In genomic region chr8:11047812-11048211, GRCm38 (mm10) we compare ENCODE assay signal across 27 mouse cellular contexts. TPM values are rescaled to one million over a fixed set of nuclear protein-coding genes. Genes with fewer than 3 reads are reported as not detected.
A peak's percentile ranks its signal among the peaks of the same experiment; 100 is the strongest.
DNase-seq lines count a peak whose midpoint lies in the region; ATAC-seq lines count a peak whose summit lies in the region.
"Had no signal": no experiment of that assay in that cellular context is flagged by ENCODE, and none has a peak within 500 bp of the region (broad histone marks: within the 10 kb centered on the region; RNA-seq: fewer than 3 reads in every experiment).

No protein-coding gene starts in this region.

- H3K36me3 ChIP-seq in heart, embryonic 11.5 days (ENCODE audit: control insufficient read depth, insufficient read depth, low read length) = no peaks in the 10 kb centered on the region
- H3K36me3 ChIP-seq in megakaryocyte, embryonic 14.5 days (replicated peaks; ENCODE audit: low read length) = peaks cover 3% of the 10 kb centered on the region
- no peaks in the 10 kb centered on the region for H3K36me3 ChIP-seq in liver, embryonic 13.5 days
- H3K36me3 ChIP-seq: embryonic facial prominence, embryonic 12.5 days; limb, embryonic 15.5 days; midbrain, embryonic 12.5 days; neural tube, embryonic 13.5 days had no signal

- WGBS in heart, embryonic 11.5 days (ENCODE audit: insufficient replicate concordance) = 48% methylated on average over 1 of the region's 1 CpGs
- WGBS in liver, embryonic 13.5 days (ENCODE audit: insufficient replicate concordance) = 11% methylated on average over 1 of the region's 1 CpGs

- H3K27me3 ChIP-seq in heart, embryonic 11.5 days (ENCODE audit: control insufficient read depth, insufficient read depth, low read length) = no peaks in the 10 kb centered on the region
- no peaks in the 10 kb centered on the region for H3K27me3 ChIP-seq in megakaryocyte, embryonic 14.5 days (replicated peaks)
- no peaks in the 10 kb centered on the region for H3K27me3 ChIP-seq in liver, embryonic 13.5 days
- H3K27me3 ChIP-seq: CH12.LX; embryonic facial prominence, embryonic 12.5 days; midbrain, embryonic 12.5 days had no signal

- no peak for DNase-seq in heart, postnatal 14 days
- peak; percentile 59 for DNase-seq in liver, embryonic 13.5 days
- no peak for DNase-seq in layer of hippocampus, adult 11-12 months (ENCODE audit: low spot score)
- DNase-seq: adrenal gland, adult 2 months; adrenal gland, postnatal 36 days; cerebellum, adult 18-20 months; cerebellum, postnatal 14 days; kidney, adult 11 months; kidney, postnatal 14 days; lung, adult 2 months; lung, postnatal 10 days; thymus, adult 2 months; thymus, postnatal 36 days had no signal

- no peak overlapping the region for H3K4me2 ChIP-seq in heart, embryonic 11.5 days
- no peak overlapping the region for H3K4me2 ChIP-seq in liver, embryonic 13.5 days
- H3K4me2 ChIP-seq: embryonic facial prominence, embryonic 12.5 days; hindbrain, embryonic 14.5 days; limb, embryonic 15.5 days; midbrain, embryonic 12.5 days; neural tube, embryonic 13.5 days had no signal

- ATAC-seq in heart, embryonic 11.5 days (replicated peaks; ENCODE audit: insufficient number of reproducible peaks, low FRiP score, low TSS enrichment) = peak; percentile 94
- ATAC-seq in megakaryocyte, adult 5-6 weeks (ENCODE audit: poor library complexity, severe bottlenecking) = no peak
- peak; percentile 63 for ATAC-seq in liver, embryonic 13.5 days (ENCODE audit: low read depth)
- no peak for ATAC-seq in inflammation-experienced regulatory T-cells, adult 6 months
- ATAC-seq: activated CD4-positive, CD25-positive, alpha-beta regulatory T cell, adult 4 months; forebrain, embryonic 16.5 days had no signal

- peaks cover 14% of the 10 kb centered on the region for H3K4me1 ChIP-seq in heart, embryonic 11.5 days (ENCODE audit: control insufficient read depth, insufficient read depth, low read length)
- H3K4me1 ChIP-seq in megakaryocyte, embryonic 14.5 days = peaks cover 90% of the 10 kb centered on the region
- H3K4me1 ChIP-seq in liver, embryonic 13.5 days (replicated peaks) = peaks cover 10% of the 10 kb centered on the region

- intact Hi-C loops in heart, postnatal 14 days (cut with DNase I) = no loop called here

- no peaks in the 10 kb centered on the region for H3K9me3 ChIP-seq in heart, embryonic 11.5 days (replicated peaks; ENCODE audit: control insufficient read depth, low read length)
- H3K9me3 ChIP-seq in megakaryocyte, embryonic 14.5 days = no peaks in the 10 kb centered on the region
- H3K9me3 ChIP-seq in liver, embryonic 13.5 days (replicated peaks) = no peaks in the 10 kb centered on the region
- H3K9me3 ChIP-seq: embryonic facial prominence, embryonic 12.5 days; limb, embryonic 15.5 days; midbrain, embryonic 12.5 days; neural tube, embryonic 13.5 days had no signal

- H3K4me3 ChIP-seq in heart, embryonic 11.5 days (ENCODE audit: low read depth, low read length) = no peak overlapping the region
- H3K4me3 ChIP-seq in megakaryocyte, embryonic 14.5 days (replicated peaks) = peak overlapping the region; percentile 8
- no peak overlapping the region for H3K4me3 ChIP-seq in liver, embryonic 13.5 days (replicated peaks)
- H3K4me3 ChIP-seq: embryonic facial prominence, embryonic 12.5 days; layer of hippocampus, adult 2 months; limb, embryonic 15.5 days; midbrain, embryonic 12.5 days; neural tube, embryonic 13.5 days had no signal

- no peak overlapping the region for H3K9ac ChIP-seq in heart, embryonic 11.5 days (ENCODE audit: low read depth, low read length)
- no peak overlapping the region for H3K9ac ChIP-seq in liver, embryonic 13.5 days
- H3K9ac ChIP-seq: embryonic facial prominence, embryonic 12.5 days; hindbrain, embryonic 14.5 days; limb, embryonic 15.5 days; midbrain, embryonic 12.5 days; neural tube, embryonic 13.5 days had no signal

- H3K27ac ChIP-seq in heart, embryonic 11.5 days (ENCODE audit: low read depth, low read length) = peak overlapping the region; percentile 70
- no peak overlapping the region for H3K27ac ChIP-seq in liver, embryonic 13.5 days
- H3K27ac ChIP-seq: embryonic facial prominence, embryonic 12.5 days; hindbrain, embryonic 14.5 days; layer of hippocampus, adult 2 months; limb, embryonic 15.5 days; macrophage; midbrain, embryonic 12.5 days; neural tube, embryonic 13.5 days had no signal

RNA-seq across cellular contexts. Expression of gene Irs2, which starts 39.6 kb away (rescaled TPM):
- polyA plus RNA-seq in heart, embryonic 11.5 days (2014; fragmentation: Nextera tagmentation; extraction: Ambion mirVana) = 4.4 and 5.0 TPM in 2 replicates
- total RNA-seq in heart, postnatal 14 days (2021) = 10 to 100 TPM; 14.6 to 31.6 TPM
- 77.5 and 176 TPM in 2 replicates for polyA plus RNA-seq in megakaryocyte, embryonic 14.5 days (2012; ENCODE audit: insufficient read depth, low replicate concordance)
- total RNA-seq in megakaryocyte, adult 5-6 weeks (2015) = 12.3 and 12.5 TPM in 2 replicates
- 7.6 and 10.9 TPM in 2 replicates for total RNA-seq in megakaryocyte, adult 5-6 weeks (2017)
- polyA plus RNA-seq in liver, embryonic 13.5 days (2015; fragmentation: Nextera tagmentation; extraction: Ambion mirVana) = 2.9 and 3.4 TPM in 2 replicates
- polyA plus RNA-seq in inflammation-experienced regulatory T-cells, adult 6 months (2017; shearing (Covaris generic)) = under 1 TPM in 2 of 3 experiments, not detected in 1; 0.72 to 0.73 TPM

Comparison
In these comparisons a context has a peak if more than half of its experiments do, and no peak if none do; other contexts are left out.
1. ATAC-seq: peak in heart, embryonic 11.5 days (single experiment) and liver, embryonic 13.5 days (single experiment); none in megakaryocyte, adult 5-6 weeks (single experiment) and inflammation-experienced regulatory T-cells, adult 6 months (single experiment).
2. RNA of gene Irs2, which starts 39.6 kb away (polyA plus RNA-seq): 77.5 to 176 TPM in megakaryocyte, embryonic 14.5 days; 4.4 to 5.0 TPM in heart, embryonic 11.5 days, 2.9 to 3.4 TPM in liver, embryonic 13.5 days and 0.72 to 0.73 TPM in inflammation-experienced regulatory T-cells, adult 6 months; every median in the first group is over 10 times any median in the second.